Mouse (Mus musculus) small intestine, adult 2 months (tissue): Measurements from ENCODE around the gene Fyb2. TPM values are rescaled to one million over a fixed set of nuclear protein-coding genes. Genes with fewer than 3 reads are reported as not detected.
A peak's percentile ranks its signal among the peaks of the same experiment; 100 is the strongest.

ENCODE experiments used
- H3K27ac ChIP-seq: fragments of 200-500 bp; 2 replicates; pipeline ENCODE4 v1.5.1; 2012; ENCODE audit warnings: low read depth, low read length, control low read depth, inconsistent platforms; ENCODE audit not compliant: insufficient read depth
- H3K27me3 ChIP-seq: fragments of 200-500 bp; 2 replicates; pipeline ENCODE4 v1.6.1; 2012; ENCODE audit warnings: mild to moderate bottlenecking, moderate library complexity, low read length, inconsistent platforms; ENCODE audit not compliant: control insufficient read depth, insufficient read depth
- H3K36me3 ChIP-seq: fragments of 200-500 bp; 2 replicates; pipeline ENCODE4 v1.6.1; 2012; ENCODE audit warnings: mild to moderate bottlenecking, low read length, control low read depth, inconsistent platforms; ENCODE audit not compliant: control insufficient read depth, insufficient read depth
- H3K4me1 ChIP-seq: fragments of 200-500 bp; 2 replicates; pipeline ENCODE4 v1.6.1; 2012; ENCODE audit warnings: low read length, inconsistent platforms, mixed read lengths; ENCODE audit not compliant: control insufficient read depth, insufficient read depth, insufficient read length
- H3K4me3 ChIP-seq: fragments of 200-500 bp; 2 replicates; pipeline ENCODE4 v1.5.1; 2012; ENCODE audit warnings: low read depth, mild to moderate bottlenecking, control low read depth, inconsistent platforms, low read length, moderate library complexity
- CTCF ChIP-seq: fragments of 200-500 bp; IDR thresholded peaks from 2 replicates; pipeline ENCODE4 v1.5.1; 2012; ENCODE audit warnings: low read depth, mild to moderate bottlenecking, control low read depth, inconsistent platforms, low read length, moderate library complexity, mixed read lengths; ENCODE audit not compliant: insufficient replicate concordance, insufficient read length; ENCODE audit errors: extremely low read depth
- POLR2A ChIP-seq: fragments of 200-500 bp; IDR thresholded peaks from 2 replicates; pipeline ENCODE4 v1.6.1; 2012; ENCODE audit warnings: low read depth, mild to moderate bottlenecking, control low read depth, inconsistent platforms, low read length, moderate library complexity
- WGBS: fragments of 180-500 bp; shearing (Covaris S2); methylation state at CpG from one replicate; pipeline ENCODE4 v1.1.7; 2018; 5-methylcytosine and 5-hydroxymethylcytosine counted together
- polyA plus RNA-seq: library from polyadenylated mRNA; depleted of rRNA; stranded (reverse); fragments of >200 nt; gene quantifications from 2 replicates; pipeline ENCODE4 v1.2.3, GENCODE M21; 2012

Fyb2 gene
- polyA plus RNA-seq, 1 experiment = 0.10 TPM

DNA sequence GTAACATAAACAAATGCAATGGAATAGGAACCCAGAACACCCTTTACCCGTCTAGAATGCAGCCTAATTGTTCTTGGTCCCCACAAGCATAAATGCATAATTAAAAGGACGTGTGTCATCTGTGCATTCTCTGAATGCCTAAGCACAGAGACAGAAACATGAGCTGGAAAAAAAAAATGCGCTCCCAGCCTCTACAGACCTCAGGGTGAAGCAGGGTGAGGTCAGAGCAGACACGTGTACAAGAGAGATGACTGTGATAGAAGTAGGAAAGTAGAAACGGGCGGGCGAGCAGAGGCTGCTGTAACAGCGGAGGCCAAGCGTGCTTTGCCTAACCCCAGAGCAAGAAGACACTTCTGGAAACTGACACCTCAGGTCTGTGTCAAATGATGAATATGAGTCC lies 22.8 kb downstream of the Fyb2 start:
- WGBS = 76% methylated on average over 9 of the region's 9 CpGs
- no peaks in the 10 kb centered on the region for H3K27me3 ChIP-seq
- H3K27ac ChIP-seq = no peak overlapping the region
- H3K36me3 ChIP-seq = no peaks in the 10 kb centered on the region
- no peak for TF ChIP-seq CTCF
- TF ChIP-seq POLR2A = no peak
- H3K4me1 ChIP-seq = peaks cover 6% of the 10 kb centered on the region; the same call in 1 of the 2 replicates
- no peak overlapping the region for H3K4me3 ChIP-seq

DNA sequence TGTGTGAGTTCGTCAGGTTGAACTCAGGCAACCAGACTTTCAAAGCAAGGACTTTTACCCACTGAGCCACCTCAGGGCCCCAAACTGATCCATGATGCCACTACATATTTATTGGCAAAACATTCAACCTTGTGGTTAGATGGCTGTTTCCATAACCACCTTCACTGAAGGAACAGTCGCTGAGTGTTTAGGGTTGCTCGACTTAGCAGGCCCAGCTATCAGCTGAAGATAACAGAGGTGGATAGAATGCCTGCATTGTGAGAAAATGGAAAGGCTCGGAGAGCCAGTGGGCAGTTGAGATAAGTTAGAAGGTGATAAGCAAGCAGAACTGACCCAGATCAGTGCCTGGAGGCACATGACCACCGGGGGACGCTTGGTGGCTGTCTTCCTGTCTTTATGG lies 26.3 kb downstream of the Fyb2 start:
- peaks cover 6% of the 10 kb centered on the region; the same call in 1 of the 2 replicates for H3K4me1 ChIP-seq
- H3K4me3 ChIP-seq = no peak overlapping the region
- H3K27ac ChIP-seq = no peak overlapping the region
- H3K36me3 ChIP-seq = no peaks in the 10 kb centered on the region
- TF ChIP-seq CTCF (no peak), POLR2A (no peak)
- WGBS = 53% methylated on average over 6 of the region's 6 CpGs
- H3K27me3 ChIP-seq = no peaks in the 10 kb centered on the region

DNA sequence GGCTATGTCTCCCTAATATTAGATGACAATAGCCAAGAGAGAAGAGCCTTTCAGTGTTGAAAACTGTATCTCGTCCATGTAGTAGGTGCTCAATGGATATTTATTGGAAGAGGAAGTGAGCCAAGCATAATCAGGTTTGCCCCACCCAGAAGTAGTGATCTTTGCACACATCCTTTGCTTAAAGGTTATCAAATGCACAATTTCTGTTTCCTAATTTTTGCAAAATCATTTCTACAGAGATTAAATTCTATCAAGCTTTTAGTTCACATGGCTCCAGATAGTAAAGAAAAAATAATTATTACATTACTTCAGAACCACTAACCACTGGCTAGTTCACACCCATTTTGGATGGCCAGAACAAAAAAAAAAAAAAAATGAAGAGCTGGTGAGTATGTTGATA lies 28.6 kb downstream of the Fyb2 start:
- Histone ChIP-seq H3K27me3 (no peaks in the 10 kb centered on the region), H3K36me3 (no peaks in the 10 kb centered on the region), H3K4me1 (no peaks in the 10 kb centered on the region; the same call in 1 of the 2 replicates), H3K27ac (no peak overlapping the region), H3K4me3 (no peak overlapping the region)
- WGBS = 17% methylated on average over 1 of the region's 1 CpGs
- no peak for TF ChIP-seq CTCF
- TF ChIP-seq POLR2A = no peak

DNA sequence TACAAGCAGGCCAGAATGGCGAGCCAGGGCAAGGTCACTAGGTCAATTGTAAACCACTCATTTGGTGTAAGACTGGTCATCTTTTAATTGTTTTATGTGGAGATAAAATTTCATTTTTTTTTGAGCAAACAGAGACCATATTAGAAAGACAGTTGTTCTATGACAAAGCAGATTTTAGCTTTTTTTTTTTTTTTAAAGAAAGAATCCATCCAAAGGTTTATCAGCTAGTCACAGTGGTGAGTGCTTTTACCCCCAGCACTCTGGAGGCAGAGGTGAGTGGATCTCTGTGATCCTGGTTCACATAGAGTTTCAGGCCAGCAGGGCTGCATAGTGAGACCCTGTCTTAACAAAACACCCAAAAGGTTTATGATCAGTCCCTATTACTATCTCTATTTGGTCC lies 31.2 kb downstream of the Fyb2 start:
- 81% methylated on average over 1 of the region's 1 CpGs for WGBS
- TF ChIP-seq CTCF = no peak
- no peak for TF ChIP-seq POLR2A

DNA sequence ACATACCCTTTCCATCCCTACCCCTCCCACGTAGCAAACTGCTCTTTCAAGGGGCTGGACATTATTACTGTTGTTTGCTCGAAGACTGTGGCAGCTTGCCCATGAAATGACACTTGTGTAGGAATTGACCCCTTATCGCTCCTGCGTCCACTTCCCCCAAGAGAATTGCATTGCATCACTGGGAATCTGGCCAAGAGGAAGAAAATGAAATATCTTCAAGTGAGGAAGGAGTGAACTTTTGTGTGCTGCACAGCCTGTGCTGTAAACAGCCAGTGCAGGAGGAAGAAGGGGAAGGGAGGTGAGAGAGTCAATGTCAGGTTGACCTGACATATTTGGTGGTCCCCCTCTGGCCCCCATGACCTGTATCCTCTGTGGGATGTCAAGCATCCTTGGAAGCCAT lies 35.6 kb downstream of the Fyb2 start:
- Histone ChIP-seq H3K36me3 (no peaks in the 10 kb centered on the region), H3K27me3 (no peaks in the 10 kb centered on the region), H3K4me3 (no peak overlapping the region), H3K4me1 (peaks cover 7% of the 10 kb centered on the region; the same call in 1 of the 2 replicates), H3K27ac (peak overlapping the region; percentile 44)
- TF ChIP-seq CTCF (no peak), POLR2A (no peak)
- 13% methylated on average over 4 of the region's 4 CpGs for WGBS

More for the DNA sequence above, 31.2 kb downstream of the Fyb2 start:
- H3K36me3 ChIP-seq = no peaks in the 10 kb centered on the region
- H3K27ac ChIP-seq = no peak overlapping the region
- no peaks in the 10 kb centered on the region for H3K27me3 ChIP-seq
- H3K4me3 ChIP-seq = no peak overlapping the region
- peaks cover 7% of the 10 kb centered on the region; the same call in 1 of the 2 replicates for H3K4me1 ChIP-seq

DNA sequence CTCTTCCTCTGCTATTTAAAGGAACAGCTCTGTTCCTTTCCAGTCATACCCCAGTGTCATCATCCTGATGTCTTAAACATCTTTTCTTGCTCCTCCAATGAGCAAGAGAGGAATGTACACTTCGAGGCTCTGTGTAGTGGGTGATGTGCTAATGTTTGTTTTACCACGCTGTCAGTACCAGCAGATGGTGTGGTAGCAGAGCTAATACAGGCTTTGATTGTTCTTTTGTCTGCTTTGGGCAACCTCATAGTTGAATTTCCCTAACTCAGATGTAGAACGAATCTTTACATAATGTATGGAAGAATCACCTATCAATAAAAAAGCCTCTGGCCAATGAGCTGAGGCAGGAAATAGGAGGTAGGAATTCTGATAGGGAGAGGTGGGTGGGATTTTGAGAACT lies 36.0 kb downstream of the Fyb2 start:
- H3K27ac ChIP-seq = peak overlapping the region; percentile 44
- peaks cover 7% of the 10 kb centered on the region; the same call in 1 of the 2 replicates for H3K4me1 ChIP-seq
- H3K36me3 ChIP-seq = no peaks in the 10 kb centered on the region
- TF ChIP-seq POLR2A (no peak), CTCF (no peak)
- H3K4me3 ChIP-seq = no peak overlapping the region
- no peaks in the 10 kb centered on the region for H3K27me3 ChIP-seq
- 20% methylated on average over 3 of the region's 3 CpGs for whole genome bisulfite sequencing

DNA sequence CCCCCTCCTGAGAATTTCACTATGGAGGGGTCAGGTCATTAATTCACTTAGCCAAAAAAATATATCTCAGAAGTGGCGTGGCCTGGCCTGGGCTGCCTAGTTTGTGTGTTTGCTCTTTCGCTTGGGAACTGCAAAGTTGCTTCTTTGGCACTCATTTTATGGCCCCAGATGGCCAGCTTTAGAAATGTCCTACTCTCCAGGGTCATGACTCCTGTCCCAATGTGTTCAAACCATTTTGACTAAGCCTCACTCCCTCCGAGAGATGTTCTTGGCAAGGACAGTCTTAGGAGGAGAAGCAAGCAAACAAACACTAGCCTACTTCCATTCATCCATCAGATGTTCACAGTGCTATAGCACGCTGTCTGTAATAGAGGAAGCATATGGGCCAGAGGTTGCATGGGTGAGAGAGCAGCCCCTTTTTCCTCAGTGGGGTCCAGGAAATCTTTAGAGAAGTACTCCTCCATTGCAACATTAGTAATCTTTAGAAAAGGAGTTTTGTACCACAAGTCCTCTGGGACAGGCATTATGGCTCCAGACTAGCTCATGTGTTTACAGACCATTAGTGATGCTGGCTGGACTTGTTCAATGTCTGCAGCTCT lies 38.1 kb downstream of the Fyb2 start:
- Histone ChIP-seq H3K27ac (no peak overlapping the region), H3K4me1 (peaks cover 7% of the 10 kb centered on the region; the same call in 1 of the 2 replicates), H3K4me3 (no peak overlapping the region), H3K27me3 (no peaks in the 10 kb centered on the region), H3K36me3 (no peaks in the 10 kb centered on the region)
- 82% methylated on average over 4 of the region's 4 CpGs for WGBS
- TF ChIP-seq CTCF (no peak), POLR2A (no peak)
